Mouse (Mus musculus): ENCODE results near the gene Olfr889. TPM values are rescaled to one million over a fixed set of nuclear protein-coding genes. Genes with fewer than 3 reads are reported as not detected.

The Olfr889 gene
- polyA plus RNA-seq (2012), result not detected in 2 replicates

DNA sequence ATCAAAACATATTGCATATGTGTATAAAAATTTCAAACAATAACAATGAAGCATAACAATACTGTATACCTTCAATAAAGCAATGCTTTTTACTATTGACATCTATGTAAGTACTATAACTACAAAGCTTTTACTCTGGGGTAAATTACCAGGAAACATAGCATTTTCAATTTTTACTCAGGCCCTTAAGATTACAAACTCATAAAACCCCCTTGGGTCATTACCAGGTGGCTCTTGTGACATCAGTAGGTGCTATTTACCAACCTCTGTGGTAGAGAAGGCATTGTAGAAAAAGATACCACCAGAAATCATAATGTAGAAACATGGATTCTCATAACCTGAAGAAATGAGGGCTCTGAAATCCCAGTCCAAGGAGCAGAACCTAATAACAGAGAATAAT lies at the start of gene Olfr889:
TSS of gene Olfr889 (plus strand) at position 301 of the 400 bp plus-strand sequence.

GRCm38 (mm10) chr9:38083772-38084171 lies 31.2 kb upstream of the Olfr889 start, which contains the start of gene Olfr887:
Olfr887 (plus strand) TSS chr9:38084072.

DNA sequence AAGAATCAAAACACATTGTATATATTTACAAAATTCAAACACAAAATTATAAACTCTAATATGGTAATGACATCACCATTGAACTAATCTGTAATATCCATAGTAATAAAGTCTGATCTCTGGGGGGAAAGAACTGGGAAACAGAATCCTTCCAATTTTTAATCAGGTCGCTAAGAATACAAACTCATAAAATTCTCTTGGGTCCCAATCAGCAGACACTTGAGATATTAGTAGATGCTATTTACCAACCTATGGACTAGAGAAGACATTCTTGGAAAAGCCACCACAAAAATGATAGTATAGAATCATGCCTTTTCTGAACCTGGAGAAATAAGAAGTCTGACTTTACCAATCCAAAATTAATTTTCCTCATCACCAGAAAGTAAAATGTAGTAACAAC lies 7.2 kb upstream of the Olfr889 start, which contains the start of gene Olfr888:
TSS of gene Olfr888 (plus strand) at position 301 of the 400 bp plus-strand sequence.

GRCm38 (mm10) chr9:38142217-38142616 lies 27.2 kb downstream of the Olfr889 start, which contains the start of gene Olfr890:
Olfr890 (plus strand) TSS chr9:38142517.

Other genes starting within 250 kb of the Olfr889 start
- gene Olfr145, start 218.5 kb upstream of the Olfr889 start, polyA plus RNA-seq (2012), result not detected in 2 replicates
- gene Olfr878, start 197.4 kb upstream of the Olfr889 start, polyA plus RNA-seq (2012), result 0.04 TPM in 1 of 2 replicates, not detected in the other
- gene Olfr881, start 123.4 kb upstream of the Olfr889 start, polyA plus RNA-seq (2012), result not detected in 2 replicates
- gene Olfr883, start 89.4 kb upstream of the Olfr889 start, polyA plus RNA-seq (2012), result not detected in 2 replicates
- gene Olfr884, start 68.6 kb upstream of the Olfr889 start, polyA plus RNA-seq (2012), result not detected in 2 replicates
- gene Olfr885, start 53.9 kb upstream of the Olfr889 start, polyA plus RNA-seq (2012), result not detected in 2 replicates
- gene Olfr887, start 31.1 kb upstream of the Olfr889 start, polyA plus RNA-seq (2012), result 0.03 TPM in 1 of 2 replicates, not detected in the other
- not detected in 2 replicates for gene Olfr888, start 7.1 kb upstream of the Olfr889 start, polyA plus RNA-seq (2012)
- gene Olfr890, start 27.3 kb downstream of the Olfr889 start, polyA plus RNA-seq (2012), result not detected in 2 replicates
- gene Olfr891, start 65.6 kb downstream of the Olfr889 start, polyA plus RNA-seq (2012), result not detected in 2 replicates
- not detected in 2 replicates for gene Olfr893, start 93.2 kb downstream of the Olfr889 start, polyA plus RNA-seq (2012)
- gene Olfr894, start 102.9 kb downstream of the Olfr889 start, polyA plus RNA-seq (2012), result not detected in 2 replicates
- gene Olfr143, start 137.6 kb downstream of the Olfr889 start, polyA plus RNA-seq (2012), result not detected in 2 replicates
- not detected in 2 replicates for gene Olfr895, start 152.7 kb downstream of the Olfr889 start, polyA plus RNA-seq (2012)
- not detected in 2 replicates for gene Olfr896-ps1, start 175.9 kb downstream of the Olfr889 start, polyA plus RNA-seq (2012)
- gene Olfr25, start 213.9 kb downstream of the Olfr889 start, polyA plus RNA-seq (2012), result 0.02 TPM in 1 of 2 replicates, not detected in the other
- 0.03 and 0.04 TPM in 2 replicates for gene Olfr898, start 233.2 kb downstream of the Olfr889 start, polyA plus RNA-seq (2012)

Data from megakaryocyte-erythroid progenitor cell, adult 5 weeks (primary cell).